Mouse (Mus musculus) lung, postnatal 0 days (tissue): ENCODE data around the gene Gipc2.

Experiments
- CTCF ChIP-seq: IDR thresholded peaks from 2 replicates; pipeline ENCODE4 v1.5.1; 2016; ENCODE audit warnings: antibody characterized with exemption, mild to moderate bottlenecking
- EP300 ChIP-seq: IDR thresholded peaks from 2 replicates; pipeline ENCODE4 v1.6.1; 2016; ENCODE audit warnings: antibody characterized with exemption, mild to moderate bottlenecking, control low read depth

GRCm38 (mm10) chr3:152183522-152183921, 17.5 kb upstream of the Gipc2 start:
- TF ChIP-seq CTCF (no peak), EP300 (no peak)
